Mouse (Mus musculus) midbrain, embryonic 16.5 days (tissue): ENCODE data around the gene Otogl. TPM values are rescaled to one million over a fixed set of nuclear protein-coding genes. Genes with fewer than 3 reads are reported as not detected.

Experiments
- ATAC-seq: fragments of 200-750 bp; cut with Nextera tagmentation; 2 replicates; pipeline ENCODE4 v1.8.0; 2017; ENCODE audit warnings: moderate TSS enrichment
- H3K27ac ChIP-seq: fragments of 300-500 bp; sonication (generic); 2 replicates; pipeline ENCODE4 v1.5.1; 2014; ENCODE audit warnings: mild to moderate bottlenecking, low read length, mixed read lengths
- H3K27me3 ChIP-seq: fragments of 300-500 bp; sonication (generic); 2 replicates; pipeline ENCODE4 v1.6.1; 2014; ENCODE audit warnings: low read depth, low read length, mixed read lengths; ENCODE audit not compliant: control insufficient read depth, insufficient read depth
- H3K36me3 ChIP-seq: fragments of 300-500 bp; sonication (generic); 2 replicates; pipeline ENCODE4 v1.6.1; 2014; ENCODE audit warnings: mild to moderate bottlenecking, low read length, moderate library complexity, mixed read lengths; ENCODE audit not compliant: control insufficient read depth, insufficient read depth
- H3K4me1 ChIP-seq: fragments of 300-500 bp; sonication (generic); 2 replicates; pipeline ENCODE4 v1.6.1; 2014; ENCODE audit warnings: mild to moderate bottlenecking, low read length, mixed read lengths; ENCODE audit not compliant: control insufficient read depth, insufficient read depth
- H3K4me2 ChIP-seq: fragments of 300-500 bp; sonication (generic); 2 replicates; pipeline ENCODE4 v1.6.1; 2014; ENCODE audit warnings: mild to moderate bottlenecking, low read length, mixed read lengths
- H3K4me3 ChIP-seq: fragments of 300-500 bp; sonication (generic); 2 replicates; pipeline ENCODE4 v1.5.1; 2014; ENCODE audit warnings: low read depth, mild to moderate bottlenecking, low read length, moderate library complexity, mixed read lengths
- H3K9ac ChIP-seq: fragments of 300-500 bp; sonication (generic); 2 replicates; pipeline ENCODE4 v1.6.1; 2014; ENCODE audit warnings: low read depth, low read length, mixed read lengths
- H3K9me3 ChIP-seq: fragments of 300-500 bp; sonication (generic); replicated peaks from 2 replicates; pipeline ENCODE4 v1.6.1; 2014; ENCODE audit warnings: mild to moderate bottlenecking, low read length, mixed read lengths; ENCODE audit not compliant: control insufficient read depth, poor library complexity, severe bottlenecking
- WGBS: fragments of 180-500 bp; shearing (Covaris S2); extraction: QIAGEN DNeasy Blood & Tissue Kit; methylation state at CpG from one replicate; pipeline ENCODE4 v1.1.7; 2014; 5-methylcytosine and 5-hydroxymethylcytosine counted together
- polyA plus RNA-seq: library from polyadenylated mRNA; unstranded; fragments of >200 nt; fragmentation: Nextera tagmentation; extraction: Ambion mirVana; gene quantifications from 2 replicates; pipeline ENCODE4 v1.2.1, GENCODE M21; 2015

Gene Otogl
- polyA plus RNA-seq, 1 experiment from 2014 or later: 0.04 TPM

DNA sequence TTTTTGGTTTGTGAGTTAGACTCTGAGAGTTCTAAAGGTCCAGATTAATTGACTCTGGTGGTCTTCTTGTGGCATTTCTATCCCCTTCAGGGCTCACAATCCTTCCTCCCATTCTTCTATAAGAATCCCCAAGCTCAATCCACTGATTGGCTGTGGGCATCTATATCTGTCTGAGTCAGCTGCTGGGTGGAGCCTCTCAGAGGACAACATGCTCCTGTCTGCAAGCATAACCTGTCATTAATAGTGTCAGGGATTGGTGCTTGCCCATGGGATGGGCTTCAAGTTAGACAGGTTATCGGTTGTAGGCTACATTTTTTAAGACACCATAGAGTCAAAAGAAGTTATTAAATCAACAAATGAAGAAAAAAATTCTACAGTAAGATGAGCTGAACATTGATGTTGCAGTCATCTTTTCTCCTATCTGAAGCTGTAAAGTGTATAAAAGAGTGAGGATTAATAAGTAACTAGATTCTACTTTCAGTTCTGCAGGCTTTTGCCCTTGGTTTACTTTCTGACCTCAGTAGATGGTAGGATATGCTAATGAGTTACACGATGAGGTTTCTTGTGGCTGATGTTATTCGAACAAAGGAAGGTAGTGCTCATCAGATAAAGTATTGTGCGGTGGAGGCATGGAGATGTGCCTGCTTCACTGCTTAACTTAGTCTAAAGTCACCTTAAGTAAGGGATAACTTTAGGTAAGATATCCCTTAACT lies 29.4 kb upstream of the Otogl start:
- Histone ChIP-seq H3K4me3 (no peak overlapping the region), H3K9me3 (no peaks in the 10 kb centered on the region), H3K4me1 (no peaks in the 10 kb centered on the region), H3K27ac (no peak overlapping the region), H3K4me2 (no peak overlapping the region), H3K36me3 (no peaks in the 10 kb centered on the region), H3K27me3 (no peaks in the 10 kb centered on the region), H3K9ac (no peak overlapping the region)
- no peak for ATAC-seq
- 94% methylated on average over 4 of the region's 4 CpGs for WGBS

DNA sequence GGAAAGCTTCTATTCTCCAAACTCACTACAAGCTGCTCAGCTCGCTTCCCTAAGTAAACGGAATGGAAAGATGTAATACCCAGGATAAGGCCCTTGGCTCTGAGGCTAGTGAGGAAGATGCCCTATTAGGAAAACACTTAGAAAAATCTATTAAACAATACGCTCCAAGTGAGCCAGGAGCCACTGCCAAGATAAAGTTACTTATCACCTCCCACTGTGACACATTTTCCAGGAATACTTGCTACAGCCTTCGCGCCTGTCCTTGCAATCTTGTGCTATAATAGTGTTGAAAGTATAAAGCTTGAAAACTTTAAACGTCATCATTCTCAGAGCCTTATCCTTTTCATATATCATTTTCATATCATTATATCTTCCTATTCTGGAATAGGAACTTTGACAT lies 28.4 kb upstream of the Otogl start:
- Histone ChIP-seq H3K36me3 (no peaks in the 10 kb centered on the region), H3K9me3 (no peaks in the 10 kb centered on the region), H3K4me1 (no peaks in the 10 kb centered on the region), H3K27ac (no peak overlapping the region), H3K4me3 (no peak overlapping the region), H3K9ac (no peak overlapping the region), H3K27me3 (no peaks in the 10 kb centered on the region), H3K4me2 (no peak overlapping the region)
- WGBS: 75% methylated on average over 6 of the region's 6 CpGs
- ATAC-seq: no peak

DNA sequence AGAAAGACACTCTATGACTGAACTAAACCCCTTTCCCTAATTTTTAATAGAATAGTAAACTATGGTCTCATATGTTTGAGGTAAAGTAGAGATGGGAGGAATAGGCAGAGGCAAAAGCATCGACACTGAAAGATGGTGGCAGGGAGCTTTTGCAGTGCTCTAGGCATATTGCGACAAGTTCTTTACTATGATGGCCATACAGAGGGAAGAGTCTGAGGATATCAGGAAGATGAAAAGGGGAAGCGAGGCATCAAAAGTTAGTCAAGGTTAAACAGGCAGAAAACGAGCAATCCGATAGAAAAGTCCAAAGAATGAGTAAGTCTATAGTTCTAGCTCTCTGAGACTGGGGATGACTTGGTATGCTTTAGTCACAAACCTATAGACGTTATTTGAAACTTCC lies 27.9 kb upstream of the Otogl start:
- WGBS: 79% methylated on average over 6 of the region's 6 CpGs
- no peak overlapping the region for H3K9ac ChIP-seq
- no peak overlapping the region for H3K4me2 ChIP-seq
- H3K36me3 ChIP-seq: no peaks in the 10 kb centered on the region
- H3K9me3 ChIP-seq: no peaks in the 10 kb centered on the region
- no peak overlapping the region for H3K27ac ChIP-seq
- no peak for ATAC-seq
- H3K4me1 ChIP-seq: no peaks in the 10 kb centered on the region
- no peak overlapping the region for H3K4me3 ChIP-seq
- no peaks in the 10 kb centered on the region for H3K27me3 ChIP-seq

DNA sequence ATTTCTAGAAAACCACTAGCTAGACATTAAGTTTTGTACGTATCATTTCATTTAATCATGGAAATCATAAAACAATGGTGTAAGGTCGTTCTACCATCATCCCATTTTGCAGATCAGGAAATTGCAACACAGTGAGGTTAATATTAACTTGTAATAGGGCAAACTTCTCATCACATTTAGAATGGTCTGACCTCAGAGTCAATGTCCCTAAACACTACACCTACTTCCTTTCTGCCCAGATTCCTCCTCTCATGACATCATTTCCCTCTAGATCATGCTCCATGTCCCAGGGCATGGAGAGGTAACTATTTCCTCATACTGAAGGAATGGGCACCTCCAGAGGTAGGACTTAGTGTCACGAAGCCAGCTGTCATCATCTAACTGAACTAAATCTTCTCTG lies 22.1 kb upstream of the Otogl start:
- no peaks in the 10 kb centered on the region for H3K36me3 ChIP-seq
- H3K9ac ChIP-seq: no peak overlapping the region
- H3K9me3 ChIP-seq: no peaks in the 10 kb centered on the region
- no peaks in the 10 kb centered on the region for H3K4me1 ChIP-seq
- no peaks in the 10 kb centered on the region for H3K27me3 ChIP-seq
- no peak for ATAC-seq
- H3K4me2 ChIP-seq: no peak overlapping the region
- no peak overlapping the region for H3K27ac ChIP-seq
- H3K4me3 ChIP-seq: no peak overlapping the region
- WGBS: 84% methylated on average over 3 of the region's 3 CpGs

DNA sequence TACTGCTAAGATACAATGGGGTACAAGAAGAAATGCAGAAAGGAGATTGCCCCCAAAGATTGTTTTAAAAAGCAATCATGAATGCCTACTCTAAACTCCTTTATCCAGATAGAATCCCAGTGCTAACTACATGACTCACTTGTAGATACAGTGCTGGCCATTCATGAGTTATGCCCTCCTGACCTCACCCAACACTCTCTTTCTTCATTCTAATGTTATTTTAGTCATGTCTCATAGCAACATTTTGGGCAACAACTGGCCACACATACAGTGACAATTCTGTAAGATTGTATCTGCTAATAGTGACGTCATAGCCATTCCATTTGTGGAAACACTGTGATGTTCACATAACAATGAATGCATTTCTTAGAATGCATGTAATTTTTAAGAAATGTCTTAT lies 21.6 kb upstream of the Otogl start:
- no peak overlapping the region for H3K4me3 ChIP-seq
- no peaks in the 10 kb centered on the region for H3K4me1 ChIP-seq
- no peak overlapping the region for H3K4me2 ChIP-seq
- no peaks in the 10 kb centered on the region for H3K9me3 ChIP-seq
- WGBS: 93% methylated on average over 1 of the region's 1 CpGs
- H3K27me3 ChIP-seq: no peaks in the 10 kb centered on the region
- no peaks in the 10 kb centered on the region for H3K36me3 ChIP-seq
- ATAC-seq: no peak
- H3K9ac ChIP-seq: no peak overlapping the region
- no peak overlapping the region for H3K27ac ChIP-seq

DNA sequence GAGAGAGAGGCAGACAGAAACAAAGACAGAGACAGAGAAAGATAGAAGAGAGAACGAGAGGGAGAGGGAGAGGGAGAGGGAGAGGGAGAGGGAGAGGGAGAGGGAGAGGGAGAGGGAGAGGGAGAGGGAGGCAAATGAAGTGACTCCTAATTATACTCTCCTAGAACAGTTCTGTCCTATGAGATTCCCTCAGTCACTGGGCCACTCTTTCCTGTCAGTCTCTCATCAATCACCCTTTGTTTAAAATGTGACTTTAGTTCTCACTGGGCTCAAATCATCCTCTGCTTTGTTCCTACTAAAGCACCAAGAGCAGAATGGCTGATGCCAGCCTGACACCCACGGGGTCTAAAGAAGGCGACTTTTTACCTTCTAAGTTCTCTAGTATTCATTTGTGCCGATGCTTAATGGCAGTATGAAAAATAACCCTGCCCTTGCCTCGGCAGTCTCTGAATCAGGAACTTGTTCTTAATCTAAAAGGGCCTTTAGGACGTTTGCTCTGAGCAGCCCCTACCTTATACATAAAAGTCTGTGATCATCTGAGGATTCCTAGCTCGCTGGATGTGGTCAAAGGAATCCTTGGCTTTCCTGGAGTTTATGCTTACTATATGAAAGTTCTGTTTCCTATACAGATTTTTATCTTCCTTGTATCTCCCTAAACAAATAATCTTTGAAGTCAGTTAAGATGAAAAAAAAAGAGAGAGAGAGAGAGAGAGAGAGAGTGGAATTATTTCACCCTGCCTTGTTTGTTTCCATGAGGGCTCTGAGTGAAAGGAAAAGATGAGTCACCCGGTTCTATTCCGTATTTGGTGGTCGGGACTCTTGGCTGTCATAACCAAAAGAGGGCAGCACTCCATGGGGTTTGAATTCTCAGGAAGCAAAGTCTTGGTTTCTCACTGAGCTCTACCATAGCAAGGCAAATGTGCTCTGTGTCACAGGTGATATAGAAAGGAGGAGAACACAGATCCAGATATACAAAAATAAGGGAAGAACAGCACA lies 20.2 kb upstream of the Otogl start:
- Histone ChIP-seq H3K9me3 (no peaks in the 10 kb centered on the region), H3K36me3 (no peaks in the 10 kb centered on the region), H3K4me3 (no peak overlapping the region), H3K4me2 (no peak overlapping the region), H3K27me3 (no peaks in the 10 kb centered on the region), H3K4me1 (no peaks in the 10 kb centered on the region), H3K27ac (no peak overlapping the region), H3K9ac (no peak overlapping the region)
- WGBS: 38% methylated on average over 10 of the region's 10 CpGs
- ATAC-seq: no peak

DNA sequence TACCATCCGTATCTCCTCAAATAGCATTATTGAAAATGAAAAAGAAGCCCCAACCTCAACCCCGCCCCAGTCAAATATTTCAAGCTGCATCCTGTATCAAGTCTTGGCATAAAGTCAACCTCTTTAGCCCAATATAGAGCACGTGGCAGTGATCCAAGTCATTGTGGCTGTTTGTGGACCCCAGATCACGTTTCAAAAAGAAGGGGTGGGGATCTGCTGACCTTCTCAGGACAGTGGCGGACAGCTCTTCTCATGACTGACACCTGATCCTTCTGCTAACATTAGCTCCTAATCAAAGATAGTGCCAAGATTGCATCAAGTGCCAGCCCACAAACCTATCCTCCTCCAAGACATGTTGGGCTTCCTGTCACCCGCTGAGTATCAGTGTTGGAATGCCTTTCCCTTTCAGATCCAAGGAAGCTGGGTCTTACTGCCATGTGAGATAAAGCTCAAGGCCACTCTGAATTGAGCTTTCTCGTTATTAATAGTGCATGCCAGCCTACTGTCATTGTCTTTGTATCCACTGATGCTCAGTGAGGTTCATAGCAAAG lies 18.6 kb upstream of the Otogl start:
- no peak overlapping the region for H3K4me3 ChIP-seq
- H3K9me3 ChIP-seq: no peaks in the 10 kb centered on the region
- WGBS: 73% methylated on average over 7 of the region's 7 CpGs
- no peaks in the 10 kb centered on the region for H3K27me3 ChIP-seq
- no peak overlapping the region for H3K27ac ChIP-seq
- H3K9ac ChIP-seq: no peak overlapping the region
- H3K36me3 ChIP-seq: no peaks in the 10 kb centered on the region
- H3K4me1 ChIP-seq: no peaks in the 10 kb centered on the region
- no peak overlapping the region for H3K4me2 ChIP-seq
- ATAC-seq: no peak

DNA sequence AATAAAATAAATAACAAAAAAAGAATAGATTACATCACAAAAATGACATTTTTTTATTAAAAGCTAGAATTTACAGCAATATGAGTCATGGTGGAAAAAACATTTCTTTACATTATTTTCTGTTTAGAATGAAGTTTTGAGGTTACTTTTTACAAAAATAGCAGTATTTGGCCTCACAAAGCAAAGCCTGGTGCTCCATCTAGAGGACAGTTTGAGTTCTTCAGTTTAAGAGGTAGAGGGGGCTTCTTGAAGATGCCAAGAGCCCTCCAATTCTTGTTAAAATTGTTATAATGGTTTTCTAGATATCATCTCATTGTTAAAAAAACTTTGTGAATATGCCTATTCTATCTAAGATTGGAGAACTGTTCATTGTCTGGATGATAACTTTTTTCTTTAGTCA lies 13.4 kb upstream of the Otogl start:
- H3K4me2 ChIP-seq: no peak overlapping the region
- H3K9me3 ChIP-seq: no peaks in the 10 kb centered on the region
- no peak overlapping the region for H3K4me3 ChIP-seq
- no peaks in the 10 kb centered on the region for H3K4me1 ChIP-seq
- H3K9ac ChIP-seq: no peak overlapping the region
- ATAC-seq: no peak
- no peaks in the 10 kb centered on the region for H3K27me3 ChIP-seq
- no peaks in the 10 kb centered on the region for H3K36me3 ChIP-seq
- H3K27ac ChIP-seq: no peak overlapping the region

DNA sequence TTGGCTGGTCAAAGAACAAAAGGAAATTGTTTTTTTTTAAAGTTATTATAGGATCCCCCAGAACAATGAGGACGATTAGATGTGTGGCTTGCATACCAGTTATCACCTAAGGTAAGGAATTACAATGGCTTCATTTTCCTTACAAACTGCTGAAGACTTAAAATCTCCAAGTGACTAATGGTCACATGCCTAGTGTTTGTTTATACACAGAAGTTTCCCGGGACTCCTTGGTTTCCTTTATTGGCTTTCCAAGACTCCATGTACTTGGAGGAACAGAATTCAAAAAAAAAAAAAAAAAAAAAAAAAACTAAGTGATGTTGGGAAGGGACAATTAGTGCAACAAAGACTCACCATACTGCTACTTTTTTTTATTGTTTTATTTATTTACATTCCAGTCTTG lies 11.9 kb upstream of the Otogl start:
- Histone ChIP-seq H3K27ac (no peak overlapping the region), H3K27me3 (no peaks in the 10 kb centered on the region), H3K4me1 (no peaks in the 10 kb centered on the region), H3K9me3 (no peaks in the 10 kb centered on the region), H3K4me2 (no peak overlapping the region), H3K4me3 (no peak overlapping the region), H3K36me3 (no peaks in the 10 kb centered on the region), H3K9ac (no peak overlapping the region)
- WGBS: 71% methylated on average over 2 of the region's 2 CpGs
- ATAC-seq: no peak
